Mouse (Mus musculus) neutrophil, adult 5-6 weeks (primary cell): ENCODE results near the gene Higd1b. TPM values are rescaled to one million over a fixed set of nuclear protein-coding genes. Genes with fewer than 3 reads are reported as not detected.

Experiments used
- total RNA-seq: library from RNA; stranded (forward); fragments of 200-1000 nt; gene quantifications from 2 replicates; pipeline ENCODE4 v1.2.3, GENCODE M21; 2017

The Higd1b gene
- total RNA-seq, 1 experiment from 2014 or later: not detected

Other genes starting within 250 kb of the Higd1b start
- 0.12 TPM in 1 of 2 replicates, not detected in the other for gene Fzd2, start 231.5 kb upstream of the Higd1b start, total RNA-seq
- gene Meioc, start 172.1 kb upstream of the Higd1b start, total RNA-seq: not detected in 2 replicates
- gene Ccdc43, start 138.1 kb upstream of the Higd1b start, total RNA-seq: 19.6 and 29.4 TPM in 2 replicates
- not detected in 2 replicates for gene Adam11, start 74.4 kb upstream of the Higd1b start, total RNA-seq
- not detected in 2 replicates for gene Gjc1, start 16.1 kb upstream of the Higd1b start, total RNA-seq
- gene Eftud2, start 45.1 kb downstream of the Higd1b start, total RNA-seq: 49.1 and 60.2 TPM in 2 replicates
- not detected in 2 replicates for gene Ccdc103, start 45.4 kb downstream of the Higd1b start, total RNA-seq
- gene Fam187a, start 49.3 kb downstream of the Higd1b start, total RNA-seq: not detected in 2 replicates
- 0.37 TPM in 1 of 2 replicates, not detected in the other for gene Gfap, start 65.1 kb downstream of the Higd1b start, total RNA-seq
- gene Kif18b, start 89.3 kb downstream of the Higd1b start, total RNA-seq: 0.37 TPM in 1 of 2 replicates, not detected in the other
- not detected in 2 replicates for gene C1ql1, start 110.8 kb downstream of the Higd1b start, total RNA-seq
- gene Nmt1, start 192.3 kb downstream of the Higd1b start, total RNA-seq: 29.8 and 30.0 TPM in 2 replicates
- gene Dcakd, start 192.5 kb downstream of the Higd1b start, total RNA-seq: 12.0 and 15.5 TPM in 2 replicates